ENCODE assay signal across 20 mouse cellular contexts in genomic region chr10:43435757-43436156, GRCm38 (mm10). TPM values are rescaled to one million over a fixed set of nuclear protein-coding genes. Genes with fewer than 3 reads are reported as not detected.
DNase-seq lines count a peak whose midpoint lies in the region; ATAC-seq and TF ChIP-seq lines count a peak whose summit lies in the region.
"Had no signal": no experiment of that assay in that cellular context is flagged by ENCODE, and none has a peak within 500 bp of the region (broad histone marks: within the 10 kb centered on the region; RNA-seq: fewer than 3 reads in every experiment).

No protein-coding gene starts in this region.

- no peak overlapping the region for H3K4me2 ChIP-seq in intestine, postnatal 0 days (replicated peaks; ENCODE audit: low read depth)
- H3K4me2 ChIP-seq in intestine, embryonic 16.5 days (ENCODE audit: low read depth, low read length), result no peak overlapping the region
- H3K4me2 ChIP-seq in lung, postnatal 0 days (replicated peaks; ENCODE audit: low read depth, low read length), result no peak overlapping the region
- H3K4me2 ChIP-seq: forebrain, embryonic 15.5 days; limb, embryonic 13.5 days; lung, embryonic 15.5 days; midbrain, embryonic 15.5 days; stomach, embryonic 15.5 days had no signal

- no peak for TF ChIP-seq EP300 in lung, postnatal 0 days (IDR thresholded peaks at IDR 0.05)
- TF ChIP-seq EP300 in ES-Bruce4 (IDR thresholded peaks at IDR 0.05; ENCODE audit: insufficient read depth, low read depth, low read length), result no peak

- no peaks in the 10 kb centered on the region for H3K9me3 ChIP-seq in intestine, postnatal 0 days (ENCODE audit: control insufficient read depth)
- H3K9me3 ChIP-seq in intestine, embryonic 16.5 days (ENCODE audit: control insufficient read depth, low read length), result peaks cover under 1% of the 10 kb centered on the region; the same call in 1 of the 2 replicates
- H3K9me3 ChIP-seq in lung, postnatal 0 days (ENCODE audit: low read length), result no peaks in the 10 kb centered on the region
- H3K9me3 ChIP-seq in ES-Bruce4 (replicated peaks; ENCODE audit: control insufficient read depth, insufficient read depth, low read length, poor library complexity, severe bottlenecking), result no peaks in the 10 kb centered on the region
- H3K9me3 ChIP-seq: lung, embryonic 15.5 days; midbrain, embryonic 15.5 days; stomach, embryonic 15.5 days had no signal

- no peaks in the 10 kb centered on the region for H3K27me3 ChIP-seq in intestine, postnatal 0 days (replicated peaks; ENCODE audit: control insufficient read depth, insufficient read depth, low read length)
- no peaks in the 10 kb centered on the region for H3K27me3 ChIP-seq in intestine, embryonic 16.5 days (replicated peaks; ENCODE audit: control insufficient read depth, insufficient read depth, low read length)
- no peaks in the 10 kb centered on the region for H3K27me3 ChIP-seq in lung, postnatal 0 days (replicated peaks; ENCODE audit: insufficient read depth, low read length)
- no peaks in the 10 kb centered on the region for H3K27me3 ChIP-seq in ES-Bruce4 (ENCODE audit: control insufficient read depth, insufficient read depth, low read length, poor library complexity, severe bottlenecking)
- H3K27me3 ChIP-seq: forebrain, embryonic 15.5 days; limb, embryonic 13.5 days; lung, embryonic 15.5 days; midbrain, embryonic 15.5 days; stomach, embryonic 15.5 days had no signal

- H3K27ac ChIP-seq in intestine, postnatal 0 days (ENCODE audit: low read depth, low read length), result no peak overlapping the region
- H3K27ac ChIP-seq in intestine, embryonic 16.5 days (ENCODE audit: low read length), result no peak overlapping the region
- no peak overlapping the region for H3K27ac ChIP-seq in lung, postnatal 0 days (ENCODE audit: low read length)
- H3K27ac ChIP-seq in ES-Bruce4 (ENCODE audit: insufficient read depth, low read length), result no peak overlapping the region
- H3K27ac ChIP-seq: embryonic facial prominence, embryonic 10.5 days; forebrain, embryonic 15.5 days; limb, embryonic 13.5 days; lung, embryonic 15.5 days; midbrain, embryonic 15.5 days; stomach, embryonic 15.5 days had no signal

- no peak overlapping the region for H3K9ac ChIP-seq in intestine, postnatal 0 days (ENCODE audit: low read depth, low read length)
- H3K9ac ChIP-seq in intestine, embryonic 16.5 days (ENCODE audit: low read depth, low read length), result no peak overlapping the region
- H3K9ac ChIP-seq in lung, postnatal 0 days (replicated peaks; ENCODE audit: low read depth), result no peak overlapping the region
- no peak overlapping the region for H3K9ac ChIP-seq in ES-Bruce4 (ENCODE audit: low read depth, poor library complexity, severe bottlenecking)
- H3K9ac ChIP-seq: forebrain, embryonic 15.5 days; limb, embryonic 13.5 days; lung, embryonic 15.5 days; midbrain, embryonic 15.5 days; stomach, embryonic 15.5 days had no signal

- no peaks in the 10 kb centered on the region for H3K36me3 ChIP-seq in intestine, postnatal 0 days (ENCODE audit: control insufficient read depth, insufficient read depth)
- H3K36me3 ChIP-seq in intestine, embryonic 16.5 days (ENCODE audit: control insufficient read depth, insufficient read depth, low read length), result no peaks in the 10 kb centered on the region
- H3K36me3 ChIP-seq in lung, postnatal 0 days (ENCODE audit: insufficient read depth, low read length), result no peaks in the 10 kb centered on the region
- H3K36me3 ChIP-seq in ES-Bruce4 (ENCODE audit: control insufficient read depth, insufficient read depth, low read length, poor library complexity, severe bottlenecking), result no peaks in the 10 kb centered on the region
- H3K36me3 ChIP-seq: forebrain, embryonic 15.5 days; lung, embryonic 15.5 days; midbrain, embryonic 15.5 days; stomach, embryonic 15.5 days had no signal

- ATAC-seq in intestine, postnatal 0 days, result no peak
- no peak for ATAC-seq in intestine, embryonic 16.5 days
- no peak for ATAC-seq in lung, postnatal 0 days
- ATAC-seq in cerebellum, adult (ENCODE audit: insufficient number of reproducible peaks, low FRiP score, low TSS enrichment), result no peak
- ATAC-seq in frontal cortex, adult (ENCODE audit: low TSS enrichment), result no peak
- ATAC-seq: activated CD4-positive, CD25-positive, alpha-beta regulatory T cell, adult 4 months; forebrain, embryonic 15.5 days; midbrain, embryonic 15.5 days had no signal

- H3K4me1 ChIP-seq in intestine, postnatal 0 days (replicated peaks; ENCODE audit: control insufficient read depth, insufficient read depth, low read length), result peaks cover 7% of the 10 kb centered on the region; the same call in 1 of the 2 replicates
- H3K4me1 ChIP-seq in intestine, embryonic 16.5 days (ENCODE audit: control insufficient read depth, insufficient read depth, low read length), result peaks cover 13% of the 10 kb centered on the region; the same call in 1 of the 2 replicates
- no peaks in the 10 kb centered on the region for H3K4me1 ChIP-seq in lung, postnatal 0 days (ENCODE audit: insufficient read depth, low read depth, low read length)
- H3K4me1 ChIP-seq in ES-Bruce4 (ENCODE audit: control insufficient read depth, insufficient read depth, low read length), result peaks cover 5% of the 10 kb centered on the region

- no peak for DNase-seq in lung, postnatal 0 days (ENCODE audit: low spot score)
- no peak for DNase-seq in lung, postnatal 14 days
- DNase-seq in R1 (ENCODE audit: low read depth, low spot score), result peak; percentile 65
- DNase-seq: adrenal gland, postnatal 14 days; cerebellum, adult 2 months; heart, adult 18-20 months; kidney, postnatal 10 days; right cerebral cortex, adult 18-20 months had no signal

- TF ChIP-seq CTCF in intestine, postnatal 0 days (IDR thresholded peaks at IDR 0.05; ENCODE audit: low read depth), result peak; percentile 40
- TF ChIP-seq CTCF in lung, postnatal 0 days (IDR thresholded peaks at IDR 0.05), result 0 out of 2 replicates have a peak, but pooled peaks have one; percentile 6
- TF ChIP-seq CTCF in ES-Bruce4 (IDR thresholded peaks at IDR 0.05; ENCODE audit: low read depth, low read length), result peak; percentile 49

- H3K4me3 ChIP-seq in intestine, postnatal 0 days (ENCODE audit: low read depth, low read length), result no peak overlapping the region
- H3K4me3 ChIP-seq in intestine, embryonic 16.5 days (ENCODE audit: low read length), result no peak overlapping the region
- no peak overlapping the region for H3K4me3 ChIP-seq in lung, postnatal 0 days (ENCODE audit: low read depth, low read length)
- no peak overlapping the region for H3K4me3 ChIP-seq in ES-Bruce4 (ENCODE audit: low read depth, low read length)
- H3K4me3 ChIP-seq: embryonic facial prominence, embryonic 10.5 days; forebrain, embryonic 15.5 days; limb, embryonic 13.5 days; lung, embryonic 15.5 days; midbrain, embryonic 15.5 days; stomach, embryonic 15.5 days had no signal

- WGBS in intestine, postnatal 0 days, result 98% methylated on average over 3 of the region's 3 CpGs
- 90% methylated on average over 3 of the region's 3 CpGs for WGBS in intestine, embryonic 16.5 days
- 80% methylated on average over 3 of the region's 3 CpGs for WGBS in lung, postnatal 0 days

- no peak for TF ChIP-seq POLR2A in ES-Bruce4 (IDR thresholded peaks at IDR 0.05; ENCODE audit: insufficient read depth, low read length)

RNA-seq across cellular contexts. Expression of gene Bend3, which starts 42.9 kb away (rescaled TPM):
- 0.86 and 0.98 TPM in 2 replicates for polyA plus RNA-seq in intestine, postnatal 0 days (2015; fragmentation: Nextera tagmentation; extraction: Ambion mirVana)
- polyA plus RNA-seq in intestine, embryonic 16.5 days (2015; fragmentation: Nextera tagmentation; extraction: Ambion mirVana), result 2.1 and 2.2 TPM in 2 replicates
- polyA plus RNA-seq in lung, postnatal 0 days (2015; fragmentation: Nextera tagmentation; extraction: Ambion mirVana), result 0.81 and 0.89 TPM in 2 replicates
- polyA plus RNA-seq in ES-Bruce4 (2011; ENCODE audit: insufficient read depth, insufficient read length, low read depth, missing spikeins), result 18.2 and 18.9 TPM in 2 replicates
